Mouse (Mus musculus): ENCODE data around the gene Moxd1. TPM values are rescaled to one million over a fixed set of nuclear protein-coding genes. Genes with fewer than 3 reads are reported as not detected.

Moxd1 gene
- polyA plus RNA-seq (2017; shearing (Covaris generic)) = not detected

DNA sequence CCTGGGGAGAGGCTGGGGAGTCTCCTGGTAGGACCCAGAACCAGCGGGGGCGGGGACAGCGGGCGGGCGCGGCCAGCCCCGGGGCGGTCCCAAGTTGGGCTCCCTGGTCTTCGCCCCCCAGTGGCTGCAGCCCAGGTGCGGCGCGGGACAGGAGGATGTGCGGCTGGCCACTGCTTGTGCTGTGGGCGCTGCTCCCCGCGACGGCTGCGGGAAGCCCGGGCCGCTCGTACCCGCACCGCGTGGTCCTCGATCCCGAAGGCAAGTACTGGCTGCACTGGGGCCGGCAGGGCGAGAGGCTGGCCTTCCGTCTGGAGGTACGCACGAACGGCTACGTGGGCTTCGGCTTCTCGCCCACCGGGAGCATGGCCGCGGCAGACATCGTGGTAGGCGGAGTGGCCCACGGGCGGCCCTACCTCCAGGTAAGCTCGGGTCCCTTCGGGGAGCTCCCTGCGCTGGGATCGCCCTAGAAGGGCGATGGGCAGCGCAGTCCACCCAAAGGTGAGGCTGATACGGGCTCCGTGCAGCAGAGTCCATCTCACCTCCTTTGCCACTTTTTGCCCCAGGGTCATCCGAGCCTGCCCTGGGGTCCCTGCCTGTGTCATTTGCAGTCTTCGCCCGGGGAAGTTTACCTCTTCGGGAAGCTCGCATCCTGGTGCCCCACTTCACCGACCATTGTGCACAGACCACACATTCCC is at the start of gene Moxd1:
Moxd1 (plus strand) TSS at position 69 of the 695 bp plus-strand sequence.

Other genes starting within 250 kb of the Moxd1 start
- gene Taar6, start 237.9 kb upstream of the Moxd1 start, polyA plus RNA-seq (2017; shearing (Covaris generic)) = not detected
- gene Taar7a, start 230.0 kb upstream of the Moxd1 start, polyA plus RNA-seq (2017; shearing (Covaris generic)) = not detected
- not detected for gene Taar7b, start 223.6 kb upstream of the Moxd1 start, polyA plus RNA-seq (2017; shearing (Covaris generic))
- gene Taar7d, start 196.3 kb upstream of the Moxd1 start, polyA plus RNA-seq (2017; shearing (Covaris generic)) = not detected
- not detected for gene Taar7e, start 185.9 kb upstream of the Moxd1 start, polyA plus RNA-seq (2017; shearing (Covaris generic))
- gene Taar7f, start 174.0 kb upstream of the Moxd1 start, polyA plus RNA-seq (2017; shearing (Covaris generic)) = not detected
- not detected for gene Taar8a, start 147.0 kb upstream of the Moxd1 start, polyA plus RNA-seq (2017; shearing (Covaris generic))
- gene Taar8b, start 131.2 kb upstream of the Moxd1 start, polyA plus RNA-seq (2017; shearing (Covaris generic)) = not detected
- not detected for gene Taar8c, start 121.6 kb upstream of the Moxd1 start, polyA plus RNA-seq (2017; shearing (Covaris generic))
- not detected for gene Taar9, start 114.0 kb upstream of the Moxd1 start, polyA plus RNA-seq (2017; shearing (Covaris generic))
- gene Stx7, start 74.2 kb upstream of the Moxd1 start, polyA plus RNA-seq (2017; shearing (Covaris generic)) = 38.7 TPM